Mouse (Mus musculus) c-Kit-negative CD71-positive TER-119-positive erythroid progenitor cells, embryonic 14.5 days (primary cell): ENCODE results near the gene Gnaq.

Source experiments
- DNase-seq: peaks from one replicate; pipeline ENCODE4 v3.0.0-alpha.2; 2013; ENCODE audit warnings: low read depth, low spot score

The Gnaq gene

GRCm38 (mm10) chr19:16198162-16198561 lies 65.5 kb downstream of the Gnaq start:
- DNase-seq, result no peak

DNA sequence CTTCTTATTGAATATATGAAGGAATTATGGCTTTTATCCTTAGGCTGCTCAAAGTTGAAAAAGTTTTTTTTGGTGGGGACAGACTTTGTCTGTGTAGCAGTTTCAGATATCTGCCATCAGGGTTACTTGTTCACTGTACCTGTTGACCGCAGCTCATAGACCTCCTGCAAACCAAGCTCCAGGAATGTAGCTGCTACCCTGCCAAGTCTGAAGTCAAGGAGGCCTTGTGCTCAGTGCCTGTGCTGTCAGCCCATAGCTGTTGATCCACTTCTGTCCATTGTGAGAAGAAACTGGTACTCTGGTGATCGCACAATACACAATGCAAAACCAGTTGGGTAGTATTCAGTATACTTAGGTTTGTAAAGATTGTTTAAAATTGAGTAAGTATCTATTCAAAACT lies 68.7 kb downstream of the Gnaq start:
- no peak for DNase-seq

GRCm38 (mm10) chr19:16204776-16205680 lies 72.4 kb downstream of the Gnaq start:
- DNase-seq, result no peak

DNA sequence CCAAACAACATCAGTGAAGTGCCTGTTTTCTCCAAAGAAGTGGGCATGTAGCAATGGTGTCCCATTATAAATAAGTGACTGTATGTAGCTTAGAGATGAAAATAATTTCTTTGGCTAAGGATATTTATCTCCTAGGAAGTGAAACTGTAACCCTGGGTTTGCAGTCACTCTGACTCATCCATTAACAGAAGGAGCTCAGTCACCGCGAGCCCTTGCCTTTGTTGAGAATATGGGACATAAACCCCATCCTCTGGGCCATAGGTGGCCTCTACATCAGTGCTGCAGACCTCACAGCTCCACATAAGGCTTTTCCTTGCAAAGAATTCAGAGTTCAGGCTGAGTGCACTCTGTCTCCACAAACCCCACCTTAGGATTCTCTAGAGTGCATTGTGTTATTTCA lies 77.0 kb downstream of the Gnaq start:
- no peak for DNase-seq

GRCm38 (mm10) chr19:16214946-16215345 lies 82.3 kb downstream of the Gnaq start:
- DNase-seq, result no peak

GRCm38 (mm10) chr19:16215430-16216016 lies 82.9 kb downstream of the Gnaq start:
- DNase-seq, result no peak

GRCm38 (mm10) chr19:16219978-16220377 lies 87.3 kb downstream of the Gnaq start:
- DNase-seq, result no peak

- no peak for DNase-seq
Observed at GRCm38 (mm10) chr19:16222526-16222925, 89.9 kb downstream of the Gnaq start.

- no peak for DNase-seq
Observed at GRCm38 (mm10) chr19:16223126-16223525, 90.5 kb downstream of the Gnaq start.

GRCm38 (mm10) chr19:16224831-16225230 lies 92.2 kb downstream of the Gnaq start:
- no peak for DNase-seq

DNA sequence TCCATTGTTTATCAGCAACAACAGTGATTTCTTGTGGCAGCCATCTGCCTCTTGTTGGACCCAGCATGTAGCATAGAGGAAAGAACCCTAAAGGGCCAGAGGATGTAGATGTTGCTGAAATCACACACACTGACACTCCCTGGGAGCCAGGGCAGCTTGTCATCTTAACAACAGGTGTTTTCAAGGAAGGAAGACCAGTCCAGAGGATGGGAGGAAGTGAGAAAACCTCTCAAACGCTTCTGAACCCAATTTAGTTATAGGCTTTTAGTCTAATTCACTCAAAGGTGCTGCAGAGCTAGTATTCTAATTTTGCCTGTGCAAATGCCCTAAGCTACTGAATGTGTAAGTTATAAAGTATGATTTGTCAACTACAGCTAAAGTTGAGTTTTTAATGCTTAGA lies 99.0 kb downstream of the Gnaq start:
- no peak for DNase-seq

GRCm38 (mm10) chr19:16235594-16235993 lies 103.0 kb downstream of the Gnaq start:
- no peak for DNase-seq

GRCm38 (mm10) chr19:16237034-16237433 lies 104.4 kb downstream of the Gnaq start:
- no peak for DNase-seq

DNA sequence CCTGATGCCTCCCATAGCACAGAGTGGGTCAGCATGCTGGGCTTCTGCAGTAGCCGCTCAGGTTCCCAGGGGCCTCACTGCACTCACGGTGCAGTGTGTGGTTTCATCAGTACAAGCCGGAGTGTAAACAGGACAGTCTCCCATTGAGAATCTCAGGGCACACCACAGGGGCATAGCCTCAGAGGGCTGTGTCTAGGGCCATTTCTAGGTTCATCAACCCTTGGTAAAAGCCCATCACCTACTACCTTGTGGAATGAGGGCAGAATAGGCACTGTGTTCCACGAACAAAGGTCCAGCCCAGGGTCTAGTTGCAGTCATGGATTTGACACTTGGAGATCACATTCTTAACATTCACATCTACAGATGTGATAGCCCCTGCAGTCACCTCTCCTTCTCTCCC lies 105.4 kb downstream of the Gnaq start:
- no peak for DNase-seq

DNA sequence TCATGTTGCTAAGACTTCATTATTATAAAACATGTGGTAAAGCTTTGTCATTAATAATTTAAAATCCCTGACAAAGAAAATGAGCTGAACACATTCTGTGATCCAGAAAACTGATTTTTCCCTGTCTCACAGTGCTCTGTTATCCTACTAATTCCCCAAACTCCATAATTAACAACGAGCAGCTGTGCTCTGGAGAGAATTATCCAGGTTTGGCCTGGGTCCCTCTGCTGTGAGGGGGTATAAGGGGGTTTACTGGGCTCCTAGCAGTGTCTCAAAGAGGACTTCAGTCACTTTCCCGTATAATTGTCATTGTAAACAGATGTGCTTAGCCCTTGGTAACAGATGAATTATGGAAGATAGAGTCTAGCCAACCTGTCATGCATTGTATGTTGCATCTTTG lies 105.9 kb downstream of the Gnaq start:
- no peak for DNase-seq

DNA sequence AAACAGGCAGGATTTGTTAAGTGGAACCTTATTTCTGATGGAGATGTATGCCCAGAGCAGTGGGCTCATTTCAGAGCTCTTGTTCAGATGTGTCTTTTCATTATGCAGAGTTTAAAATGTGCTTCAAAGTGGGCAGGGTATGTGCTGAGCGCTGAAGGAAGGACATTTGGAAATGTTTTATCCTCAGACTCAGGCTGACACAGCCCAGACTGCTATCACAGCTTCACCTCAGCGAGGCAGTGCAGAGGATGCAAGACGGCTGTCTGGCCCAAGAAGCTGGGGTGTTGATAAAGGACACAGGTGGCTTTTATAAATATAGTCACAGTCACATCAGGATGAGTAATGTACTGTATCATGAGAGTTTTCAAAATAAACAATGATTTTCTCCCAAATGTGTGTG lies 110.1 kb downstream of the Gnaq start:
- DNase-seq, result no peak

DNA sequence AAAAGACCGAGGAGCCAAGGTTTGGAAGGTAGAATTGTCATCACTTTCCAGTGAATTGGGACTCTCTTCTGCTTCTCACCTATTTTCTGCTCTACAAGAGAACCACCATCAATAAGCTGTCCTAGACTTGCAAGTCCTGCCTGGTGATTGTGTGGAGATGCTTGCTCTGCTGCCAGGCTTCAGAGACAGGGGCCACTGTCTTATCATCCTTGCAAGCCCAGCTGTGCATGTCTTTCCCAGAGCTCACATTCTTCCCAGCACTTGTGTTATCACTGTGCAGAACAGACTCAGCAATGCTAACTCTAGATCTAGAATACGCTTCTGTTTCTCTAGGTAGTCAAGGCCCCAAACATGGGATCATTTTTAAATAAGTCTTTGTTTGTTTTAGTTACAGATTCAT lies 116.4 kb downstream of the Gnaq start:
- no peak for DNase-seq

GRCm38 (mm10) chr19:16250921-16251320 lies 118.3 kb downstream of the Gnaq start:
- no peak for DNase-seq

- DNase-seq, result no peak
Observed at GRCm38 (mm10) chr19:16251819-16252218, 119.2 kb downstream of the Gnaq start.

- no peak for DNase-seq
Observed at GRCm38 (mm10) chr19:16252696-16253095, 120.1 kb downstream of the Gnaq start.

- no peak for DNase-seq
Observed at GRCm38 (mm10) chr19:16254881-16255280, 122.2 kb downstream of the Gnaq start.

GRCm38 (mm10) chr19:16255294-16255693 lies 122.7 kb downstream of the Gnaq start:
- no peak for DNase-seq

GRCm38 (mm10) chr19:16258766-16259355 lies 126.2 kb downstream of the Gnaq start:
- DNase-seq, result no peak
